Comparison of ENCODE assay signal across 8 mouse cellular contexts in genomic region chr7:141194830-141195229, GRCm38 (mm10). TPM values are rescaled to one million over a fixed set of nuclear protein-coding genes. Genes with fewer than 3 reads are reported as not detected.
DNase-seq lines count a peak whose midpoint lies in the region; ATAC-seq lines count a peak whose summit lies in the region.

No protein-coding gene starts in this region.

- peak overlapping the region; percentile 61 for H3K27ac ChIP-seq in hindbrain, embryonic 11.5 days (ENCODE audit: low read depth, low read length)

- under 1% methylated on average over 28 of the region's 28 CpGs for WGBS in hindbrain, embryonic 11.5 days

- no peaks in the 10 kb centered on the region for H3K9me3 ChIP-seq in hindbrain, embryonic 11.5 days (ENCODE audit: control insufficient read depth, low read length)

- peak overlapping the region; percentile 54 for H3K9ac ChIP-seq in hindbrain, embryonic 11.5 days (ENCODE audit: low read depth, low read length)

- no peaks in the 10 kb centered on the region for H3K27me3 ChIP-seq in hindbrain, embryonic 11.5 days (ENCODE audit: control insufficient read depth, insufficient read depth, low read length)

- H3K4me2 ChIP-seq in hindbrain, embryonic 11.5 days (replicated peaks; ENCODE audit: low read depth, low read length): peak overlapping the region; percentile 91

- 0 out of 2 replicates have a peak, but pooled peaks cover 3% of the 10 kb centered on the region for H3K36me3 ChIP-seq in hindbrain, embryonic 11.5 days (ENCODE audit: control insufficient read depth, insufficient read depth, low read length)

- peaks cover 7% of the 10 kb centered on the region; the same call in 1 of the 2 replicates for H3K4me1 ChIP-seq in hindbrain, embryonic 11.5 days (replicated peaks; ENCODE audit: control insufficient read depth, insufficient read depth, low read length)

- DNase-seq in Muller cell, postnatal 12 days (ENCODE audit: inconsistent ontology term): peak; percentile 91
- peak; percentile 83 for DNase-seq in cerebellum, adult 9-10 months
- DNase-seq in frontal cortex, adult 2 months (ENCODE audit: extremely low spot score in 1 of 2, low spot score in 1 of 2): peak; percentile 76 to 88
- peak; percentile 99 for DNase-seq in hindbrain, embryonic 11.5 days (ENCODE audit: low spot score)
- peak; percentile 80 to 86 for DNase-seq in layer of hippocampus, postnatal 36 days
- peak; percentile 92 for DNase-seq in lung, postnatal 25 days (ENCODE audit: low spot score)
- peak; percentile 93 for DNase-seq in retina, embryonic 14.5 days (ENCODE audit: low spot score)
- peak; percentile 90 to 93 for DNase-seq in thymus, postnatal 36 days

- peak overlapping the region; percentile 89 for H3K4me3 ChIP-seq in hindbrain, embryonic 11.5 days (ENCODE audit: low read depth, low read length)

- ATAC-seq in hindbrain, embryonic 11.5 days (ENCODE audit: low FRiP score): peak; percentile 63

RNA-seq across cellular contexts. Expression of gene Lrrc56, which starts 0.9 kb away (rescaled TPM):
- polyA plus RNA-seq in frontal cortex, adult 2 months (2012; rRNA removed): 4.8 and 5.5 TPM in 2 replicates
- polyA plus RNA-seq in hindbrain, embryonic 11.5 days (2014; fragmentation: Nextera tagmentation; extraction: Ambion mirVana): 6.2 and 7.8 TPM in 2 replicates
- total RNA-seq in layer of hippocampus, postnatal 36 days (2021): 1 to 10 TPM; 4.5 to 5.9 TPM

RNA-seq across cellular contexts. Expression of gene Hras, which starts 1.0 kb away (rescaled TPM):
- polyA plus RNA-seq in frontal cortex, adult 2 months (2012; rRNA removed): 243 and 245 TPM in 2 replicates
- polyA plus RNA-seq in hindbrain, embryonic 11.5 days (2014; fragmentation: Nextera tagmentation; extraction: Ambion mirVana): 98.0 and 99.6 TPM in 2 replicates
- total RNA-seq in layer of hippocampus, postnatal 36 days (2021): 100 to 1,000 TPM; 209 to 213 TPM

RNA-seq across cellular contexts. Expression of gene Lmntd2, which starts 19.1 kb away (rescaled TPM):
- polyA plus RNA-seq in frontal cortex, adult 2 months (2012; rRNA removed): 0.17 and 0.20 TPM in 2 replicates
- polyA plus RNA-seq in hindbrain, embryonic 11.5 days (2014; fragmentation: Nextera tagmentation; extraction: Ambion mirVana): 2.3 and 3.3 TPM in 2 replicates
- not detected for total RNA-seq in layer of hippocampus, postnatal 36 days (2021)

RNA-seq across cellular contexts. Expression of gene Rassf7, which starts 20.8 kb away (rescaled TPM):
- polyA plus RNA-seq in frontal cortex, adult 2 months (2012; rRNA removed): 1.8 and 2.3 TPM in 2 replicates
- polyA plus RNA-seq in hindbrain, embryonic 11.5 days (2014; fragmentation: Nextera tagmentation; extraction: Ambion mirVana): 36.4 and 37.8 TPM in 2 replicates
- under 1 TPM; 0.73 to 0.82 TPM for total RNA-seq in layer of hippocampus, postnatal 36 days (2021)

RNA-seq across cellular contexts. Expression of gene Rnh1, which starts 22.2 kb away (rescaled TPM):
- 34.5 and 36.4 TPM in 2 replicates for polyA plus RNA-seq in frontal cortex, adult 2 months (2012; rRNA removed)
- 59.6 and 64.4 TPM in 2 replicates for polyA plus RNA-seq in hindbrain, embryonic 11.5 days (2014; fragmentation: Nextera tagmentation; extraction: Ambion mirVana)
- 10 to 100 TPM; 36.1 to 40.2 TPM for total RNA-seq in layer of hippocampus, postnatal 36 days (2021)

Comparison
In these comparisons a context has a peak if more than half of its experiments do, and no peak if none do; other contexts are left out.
1. Peak in every context shown above with its lines: DNase-seq, ATAC-seq, H3K4me3 ChIP-seq and H3K27ac ChIP-seq.